Mouse (Mus musculus): ENCODE results near the gene Lamc1. TPM values are rescaled to one million over a fixed set of nuclear protein-coding genes. Genes with fewer than 3 reads are reported as not detected.

Gene Lamc1
- polyA plus RNA-seq, 1 experiment from 2014 or later = 26.5 TPM

GRCm38 (mm10) chr1:153320554-153321147 lies 11.9 kb downstream of the Lamc1 start:
- Histone ChIP-seq H3K4me3 (ENCODE audit: low read depth, low read length) (no peak overlapping the region), H3K36me3 (ENCODE audit: control insufficient read depth, insufficient read depth, low read length) (no peaks in the 10 kb centered on the region), H3K9ac (ENCODE audit: low read length) (no peak overlapping the region), H3K27ac (ENCODE audit: low read depth, low read length) (no peak overlapping the region), H3K4me2 (no peak overlapping the region), H3K27me3 (ENCODE audit: control insufficient read depth, insufficient read depth, low read length) (no peaks in the 10 kb centered on the region), H3K9me3 (ENCODE audit: control insufficient read depth, low read length) (no peaks in the 10 kb centered on the region), H3K4me1 (ENCODE audit: control insufficient read depth, insufficient read depth, low read length) (peaks cover 7% of the 10 kb centered on the region)
- DNase-seq (ENCODE audit: low spot score, missing footprints) (no peak), ATAC-seq (ENCODE audit: low FRiP score) (no peak)
- WGBS = 50% methylated on average over 6 of the region's 6 CpGs

GRCm38 (mm10) chr1:153320121-153320520 lies 12.5 kb downstream of the Lamc1 start:
- Histone ChIP-seq H3K27ac (ENCODE audit: low read depth, low read length) (no peak overlapping the region), H3K9ac (ENCODE audit: low read length) (no peak overlapping the region), H3K9me3 (ENCODE audit: control insufficient read depth, low read length) (no peaks in the 10 kb centered on the region), H3K4me1 (ENCODE audit: control insufficient read depth, insufficient read depth, low read length) (peaks cover 7% of the 10 kb centered on the region), H3K4me3 (ENCODE audit: low read depth, low read length) (no peak overlapping the region), H3K27me3 (ENCODE audit: control insufficient read depth, insufficient read depth, low read length) (no peaks in the 10 kb centered on the region), H3K36me3 (ENCODE audit: control insufficient read depth, insufficient read depth, low read length) (no peaks in the 10 kb centered on the region), H3K4me2 (no peak overlapping the region)
- no peak for ATAC-seq (ENCODE audit: low FRiP score)
- 82% methylated on average over 4 of the region's 4 CpGs for WGBS
- DNase-seq (ENCODE audit: low spot score, missing footprints) = peak; percentile 67

DNA sequence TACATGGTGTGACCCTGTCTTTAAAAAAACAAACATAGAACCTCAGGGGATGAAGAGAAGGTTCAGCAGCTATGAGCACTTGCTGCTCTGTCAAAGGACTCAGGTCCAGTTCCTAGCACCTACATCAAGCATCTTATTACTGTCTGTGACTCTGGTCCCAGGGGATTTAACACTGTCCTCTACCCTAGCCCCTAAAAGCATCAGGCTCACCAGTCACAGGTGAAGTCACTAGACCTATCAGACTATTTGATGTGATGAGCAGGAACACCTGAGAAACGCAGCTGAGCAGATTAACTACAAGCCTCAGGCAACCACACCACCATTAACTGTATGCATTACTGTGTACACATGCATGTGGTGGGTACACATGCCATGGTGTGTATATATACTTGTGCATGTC lies 13.8 kb downstream of the Lamc1 start:
- H3K27ac ChIP-seq (ENCODE audit: low read depth, low read length) = no peak overlapping the region
- no peaks in the 10 kb centered on the region for H3K27me3 ChIP-seq (ENCODE audit: control insufficient read depth, insufficient read depth, low read length)
- no peaks in the 10 kb centered on the region for H3K9me3 ChIP-seq (ENCODE audit: control insufficient read depth, low read length)
- H3K4me1 ChIP-seq (ENCODE audit: control insufficient read depth, insufficient read depth, low read length) = peaks cover 7% of the 10 kb centered on the region
- H3K9ac ChIP-seq (ENCODE audit: low read length) = no peak overlapping the region
- H3K4me3 ChIP-seq (ENCODE audit: low read depth, low read length) = no peak overlapping the region
- no peak for DNase-seq (ENCODE audit: low spot score, missing footprints)
- no peaks in the 10 kb centered on the region for H3K36me3 ChIP-seq (ENCODE audit: control insufficient read depth, insufficient read depth, low read length)
- H3K4me2 ChIP-seq = no peak overlapping the region
- no peak for ATAC-seq (ENCODE audit: low FRiP score)
- 97% methylated on average over 1 of the region's 1 CpGs for WGBS

DNA sequence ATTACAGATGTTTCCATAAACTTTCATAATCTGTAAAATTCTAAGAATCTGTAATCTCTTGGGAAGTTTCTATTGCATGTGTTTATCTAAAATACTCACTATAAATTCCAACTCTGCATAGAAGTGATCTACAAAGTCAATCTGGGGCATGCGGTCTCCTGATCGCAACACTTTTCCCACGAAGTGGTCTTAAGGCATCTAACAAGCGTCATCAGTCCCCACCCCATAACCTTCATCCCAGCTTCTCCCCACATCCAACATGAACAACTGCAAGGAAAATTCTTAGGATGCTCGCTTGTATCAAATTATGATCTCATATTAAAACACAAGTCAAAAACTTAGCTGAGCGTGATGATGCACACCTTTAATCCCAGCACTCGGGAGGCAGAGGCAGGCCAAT lies 14.3 kb downstream of the Lamc1 start:
- no peak overlapping the region for H3K27ac ChIP-seq (ENCODE audit: low read depth, low read length)
- 94% methylated on average over 7 of the region's 7 CpGs for WGBS
- no peaks in the 10 kb centered on the region for H3K36me3 ChIP-seq (ENCODE audit: control insufficient read depth, insufficient read depth, low read length)

GRCm38 (mm10) chr1:153317486-153318260 lies 14.9 kb downstream of the Lamc1 start:
- WGBS = 79% methylated on average over 16 of the region's 16 CpGs
- H3K36me3 ChIP-seq (ENCODE audit: control insufficient read depth, insufficient read depth, low read length) = no peaks in the 10 kb centered on the region
- H3K9ac ChIP-seq (ENCODE audit: low read length) = no peak overlapping the region
- no peak overlapping the region for H3K4me2 ChIP-seq
- no peaks in the 10 kb centered on the region for H3K27me3 ChIP-seq (ENCODE audit: control insufficient read depth, insufficient read depth, low read length)
- H3K4me1 ChIP-seq (ENCODE audit: control insufficient read depth, insufficient read depth, low read length) = peaks cover 7% of the 10 kb centered on the region
- DNase-seq (ENCODE audit: low spot score, missing footprints) (peak; percentile 80), ATAC-seq (ENCODE audit: low FRiP score) (no peak)
- H3K4me3 ChIP-seq (ENCODE audit: low read depth, low read length) = no peak overlapping the region
- no peak overlapping the region for H3K27ac ChIP-seq (ENCODE audit: low read depth, low read length)
- H3K9me3 ChIP-seq (ENCODE audit: control insufficient read depth, low read length) = no peaks in the 10 kb centered on the region

More for the DNA sequence above, 14.3 kb downstream of the Lamc1 start:
- H3K4me2 ChIP-seq = no peak overlapping the region
- no peaks in the 10 kb centered on the region for H3K27me3 ChIP-seq (ENCODE audit: control insufficient read depth, insufficient read depth, low read length)
- ATAC-seq (ENCODE audit: low FRiP score) (no peak), DNase-seq (ENCODE audit: low spot score, missing footprints) (peak; percentile 56)
- peaks cover 7% of the 10 kb centered on the region for H3K4me1 ChIP-seq (ENCODE audit: control insufficient read depth, insufficient read depth, low read length)
- H3K4me3 ChIP-seq (ENCODE audit: low read depth, low read length) = no peak overlapping the region
- no peak overlapping the region for H3K9ac ChIP-seq (ENCODE audit: low read length)
- H3K9me3 ChIP-seq (ENCODE audit: control insufficient read depth, low read length) = no peaks in the 10 kb centered on the region

DNA sequence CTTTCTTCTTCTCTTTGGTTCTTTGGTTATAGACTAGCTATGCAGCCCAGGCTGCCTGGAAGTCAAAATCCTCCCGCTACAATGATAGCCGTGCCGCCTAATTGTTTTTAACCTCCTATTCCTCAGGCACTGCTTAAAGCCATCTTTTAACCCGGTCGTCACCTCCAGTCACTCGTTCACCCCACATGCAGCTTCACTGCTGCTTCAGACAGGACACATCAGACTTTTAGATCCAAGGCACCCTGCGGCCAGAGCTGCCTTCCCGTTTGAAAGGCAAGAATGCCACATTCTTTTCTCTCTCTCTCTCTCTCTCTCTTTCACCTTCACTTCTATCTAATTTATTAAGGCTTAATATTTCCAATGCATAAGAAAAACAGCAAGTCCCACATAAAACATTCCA lies 15.6 kb downstream of the Lamc1 start:
- ATAC-seq (ENCODE audit: low FRiP score) (no peak), DNase-seq (ENCODE audit: low spot score, missing footprints) (peak; percentile 67)
- Histone ChIP-seq H3K9me3 (ENCODE audit: control insufficient read depth, low read length) (no peaks in the 10 kb centered on the region), H3K4me1 (ENCODE audit: control insufficient read depth, insufficient read depth, low read length) (0 out of 2 replicates have a peak, but pooled peaks cover 4% of the 10 kb centered on the region), H3K27ac (ENCODE audit: low read depth, low read length) (no peak overlapping the region), H3K36me3 (ENCODE audit: control insufficient read depth, insufficient read depth, low read length) (no peaks in the 10 kb centered on the region), H3K4me2 (no peak overlapping the region), H3K27me3 (ENCODE audit: control insufficient read depth, insufficient read depth, low read length) (no peaks in the 10 kb centered on the region), H3K4me3 (ENCODE audit: low read depth, low read length) (no peak overlapping the region), H3K9ac (ENCODE audit: low read length) (no peak overlapping the region)
- WGBS = 62% methylated on average over 8 of the region's 8 CpGs

GRCm38 (mm10) chr1:153316286-153316685 lies 16.3 kb downstream of the Lamc1 start:
- no peaks in the 10 kb centered on the region for H3K27me3 ChIP-seq (ENCODE audit: control insufficient read depth, insufficient read depth, low read length)
- H3K27ac ChIP-seq (ENCODE audit: low read depth, low read length) = no peak overlapping the region
- no peak overlapping the region for H3K4me3 ChIP-seq (ENCODE audit: low read depth, low read length)
- DNase-seq (ENCODE audit: low spot score, missing footprints) (no peak), ATAC-seq (ENCODE audit: low FRiP score) (no peak)
- H3K9me3 ChIP-seq (ENCODE audit: control insufficient read depth, low read length) = no peaks in the 10 kb centered on the region
- no peaks in the 10 kb centered on the region for H3K36me3 ChIP-seq (ENCODE audit: control insufficient read depth, insufficient read depth, low read length)
- no peak overlapping the region for H3K4me2 ChIP-seq
- no peak overlapping the region for H3K9ac ChIP-seq (ENCODE audit: low read length)
- 0 out of 2 replicates have a peak, but pooled peaks cover 4% of the 10 kb centered on the region for H3K4me1 ChIP-seq (ENCODE audit: control insufficient read depth, insufficient read depth, low read length)

GRCm38 (mm10) chr1:153315121-153315520 lies 17.5 kb downstream of the Lamc1 start:
- WGBS = 95% methylated on average over 6 of the region's 6 CpGs

DNA sequence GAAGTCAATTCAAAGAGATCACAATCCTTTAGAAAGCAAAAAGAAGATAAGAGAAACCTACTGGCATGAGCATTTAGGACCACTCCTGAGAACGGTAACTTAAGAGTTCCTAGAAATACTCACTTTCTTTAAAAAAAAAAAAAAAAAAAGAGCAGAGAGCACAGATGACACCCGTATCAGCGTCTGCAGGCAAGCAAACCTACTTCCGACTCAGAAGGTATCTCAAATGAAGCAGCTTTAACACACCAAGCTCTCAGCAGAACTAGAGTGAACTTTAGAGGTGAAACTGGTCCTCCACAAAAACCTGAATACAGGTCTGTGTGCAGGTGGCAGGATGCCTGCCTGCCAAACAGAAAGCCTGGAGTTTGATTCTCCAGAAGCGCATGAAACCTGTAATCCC lies 19.6 kb downstream of the Lamc1 start:
- no peaks in the 10 kb centered on the region; the same call in 1 of the 2 replicates for H3K27me3 ChIP-seq (ENCODE audit: control insufficient read depth, insufficient read depth, low read length)
- DNase-seq (ENCODE audit: low spot score, missing footprints) = no peak
- H3K4me2 ChIP-seq = no peak overlapping the region
- 96% methylated on average over 5 of the region's 5 CpGs for WGBS
- no peak for ATAC-seq (ENCODE audit: low FRiP score)
- no peaks in the 10 kb centered on the region for H3K36me3 ChIP-seq (ENCODE audit: control insufficient read depth, insufficient read depth, low read length)
- no peak overlapping the region for H3K27ac ChIP-seq (ENCODE audit: low read depth, low read length)
- H3K4me1 ChIP-seq (ENCODE audit: control insufficient read depth, insufficient read depth, low read length) = peaks cover 9% of the 10 kb centered on the region
- H3K4me3 ChIP-seq (ENCODE audit: low read depth, low read length) = no peak overlapping the region
- H3K9ac ChIP-seq (ENCODE audit: low read length) = no peak overlapping the region
- H3K9me3 ChIP-seq (ENCODE audit: control insufficient read depth, low read length) = no peaks in the 10 kb centered on the region

More at GRCm38 (mm10) chr1:153315121-153315520, 17.5 kb downstream of the Lamc1 start:
- Histone ChIP-seq H3K27ac (ENCODE audit: low read depth, low read length) (no peak overlapping the region), H3K9ac (ENCODE audit: low read length) (no peak overlapping the region), H3K9me3 (ENCODE audit: control insufficient read depth, low read length) (no peaks in the 10 kb centered on the region), H3K4me3 (ENCODE audit: low read depth, low read length) (no peak overlapping the region), H3K4me1 (ENCODE audit: control insufficient read depth, insufficient read depth, low read length) (0 out of 2 replicates have a peak, but pooled peaks cover 2% of the 10 kb centered on the region), H3K36me3 (ENCODE audit: control insufficient read depth, insufficient read depth, low read length) (no peaks in the 10 kb centered on the region), H3K4me2 (no peak overlapping the region), H3K27me3 (ENCODE audit: control insufficient read depth, insufficient read depth, low read length) (no peaks in the 10 kb centered on the region)
- no peak for ATAC-seq (ENCODE audit: low FRiP score)
- no peak for DNase-seq (ENCODE audit: low spot score, missing footprints)
